Mouse (Mus musculus) thymus, postnatal 25 days (tissue): Measurements from ENCODE around the gene Unc93b1.

ENCODE experiments used
- DNase-seq: peaks from one replicate; pipeline ENCODE4 v3.0.0; 2022

The Unc93b1 gene

GRCm38 (mm10) chr19:3988750-3989149, 53.8 kb downstream of the Unc93b1 start:
- no peak for DNase-seq

GRCm38 (mm10) chr19:3990804-3991203, 55.8 kb downstream of the Unc93b1 start:
- DNase-seq, result no peak

DNA sequence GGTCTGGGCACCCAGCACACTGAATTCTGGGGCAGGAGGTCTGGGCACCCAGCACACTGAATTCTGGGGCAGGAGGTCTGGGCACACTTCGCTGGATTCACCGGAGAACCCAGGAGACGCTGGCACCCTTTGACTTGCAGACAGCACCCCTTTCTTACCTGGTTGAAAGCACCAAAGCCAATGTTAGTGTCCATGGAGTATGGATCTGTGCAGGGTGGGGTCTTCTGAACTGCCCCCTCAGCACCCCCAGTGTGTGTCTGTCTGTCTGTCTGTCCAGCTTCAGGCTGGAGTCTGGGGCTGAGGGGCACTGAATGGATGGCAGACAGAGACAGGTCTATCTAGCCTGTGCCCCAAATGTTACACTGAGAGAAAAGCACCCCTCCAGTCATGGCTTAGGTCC, 56.6 kb downstream of the Unc93b1 start:
- no peak for DNase-seq

DNA sequence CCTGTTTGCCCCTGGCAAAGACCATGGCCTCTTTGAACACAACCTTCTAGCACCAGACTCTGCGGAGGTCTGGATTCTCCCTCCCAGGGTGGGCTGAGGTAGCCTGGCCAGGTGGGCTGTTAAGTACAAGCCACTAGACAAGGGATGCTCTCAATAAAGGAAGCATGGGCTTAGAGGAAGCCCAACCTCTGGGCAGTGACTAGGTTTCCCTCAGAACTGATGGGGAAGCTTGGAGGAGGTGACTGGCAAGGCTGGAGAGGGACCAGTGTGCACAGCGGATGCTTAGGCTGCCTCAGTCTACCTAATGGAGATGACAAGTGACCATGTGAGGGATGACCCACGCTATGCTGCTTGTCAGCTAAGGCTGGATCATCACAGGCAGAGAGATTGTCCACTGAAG, 57.0 kb downstream of the Unc93b1 start:
- no peak for DNase-seq

- DNase-seq, result no peak
Measured at GRCm38 (mm10) chr19:3992416-3992815, 57.4 kb downstream of the Unc93b1 start, which contains the start of gene Tbx10. TSS of gene Tbx10 (plus strand) at chr19:3992752.

GRCm38 (mm10) chr19:3994932-3995331, 59.9 kb downstream of the Unc93b1 start:
- DNase-seq, result no peak

GRCm38 (mm10) chr19:3995505-3995904, 60.5 kb downstream of the Unc93b1 start:
- no peak for DNase-seq

GRCm38 (mm10) chr19:3996106-3996505, 61.1 kb downstream of the Unc93b1 start:
- no peak for DNase-seq

- DNase-seq, result no peak
Measured at GRCm38 (mm10) chr19:3996747-3997146, 61.8 kb downstream of the Unc93b1 start.

DNA sequence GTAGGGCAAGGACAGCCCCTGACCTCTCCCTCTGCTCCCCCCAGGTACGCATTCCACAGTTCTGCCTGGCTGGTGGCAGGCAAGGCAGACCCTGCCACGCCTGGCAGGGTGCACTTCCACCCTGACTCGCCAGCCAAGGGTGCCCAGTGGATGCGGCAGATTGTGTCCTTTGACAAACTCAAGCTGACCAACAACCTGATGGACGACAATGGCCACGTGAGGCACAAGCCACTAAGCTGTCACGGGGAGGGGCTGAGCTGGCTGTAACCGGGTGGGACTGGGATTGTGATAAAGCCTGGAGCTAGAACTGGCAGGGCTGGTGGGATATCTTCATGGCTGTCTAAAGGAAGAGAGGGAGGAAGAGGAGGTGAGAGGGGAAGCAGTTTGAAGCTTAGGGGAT, 62.2 kb downstream of the Unc93b1 start:
- DNase-seq, result no peak

DNA sequence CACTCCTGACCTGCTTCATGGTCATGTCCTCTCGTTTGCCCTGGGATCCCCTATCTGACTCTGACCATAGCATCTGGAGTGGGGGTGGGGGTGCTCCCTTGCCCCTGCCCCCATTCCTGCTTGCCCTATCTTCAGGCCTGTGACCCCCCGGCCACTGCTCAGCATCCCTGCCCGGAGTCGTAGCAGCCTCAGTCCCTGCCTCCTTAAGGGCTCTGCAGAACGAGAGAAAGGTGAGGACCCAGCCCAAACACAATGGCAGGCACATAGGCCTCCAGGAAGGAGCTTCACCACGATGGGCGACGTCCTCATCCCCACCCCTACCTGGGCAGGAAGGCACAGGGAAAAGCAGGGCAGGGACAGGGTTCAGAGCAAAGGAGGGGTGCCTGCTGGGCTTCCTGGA, 63.3 kb downstream of the Unc93b1 start:
- DNase-seq, result no peak
